Mouse (Mus musculus): ENCODE data around the gene Col2a1. TPM values are rescaled to one million over a fixed set of nuclear protein-coding genes. Genes with fewer than 3 reads are reported as not detected.

Gene Col2a1
- total and polyA plus RNA-seq, 3 experiments, result 0.06 to 0.13 TPM; not detected in 1

DNA sequence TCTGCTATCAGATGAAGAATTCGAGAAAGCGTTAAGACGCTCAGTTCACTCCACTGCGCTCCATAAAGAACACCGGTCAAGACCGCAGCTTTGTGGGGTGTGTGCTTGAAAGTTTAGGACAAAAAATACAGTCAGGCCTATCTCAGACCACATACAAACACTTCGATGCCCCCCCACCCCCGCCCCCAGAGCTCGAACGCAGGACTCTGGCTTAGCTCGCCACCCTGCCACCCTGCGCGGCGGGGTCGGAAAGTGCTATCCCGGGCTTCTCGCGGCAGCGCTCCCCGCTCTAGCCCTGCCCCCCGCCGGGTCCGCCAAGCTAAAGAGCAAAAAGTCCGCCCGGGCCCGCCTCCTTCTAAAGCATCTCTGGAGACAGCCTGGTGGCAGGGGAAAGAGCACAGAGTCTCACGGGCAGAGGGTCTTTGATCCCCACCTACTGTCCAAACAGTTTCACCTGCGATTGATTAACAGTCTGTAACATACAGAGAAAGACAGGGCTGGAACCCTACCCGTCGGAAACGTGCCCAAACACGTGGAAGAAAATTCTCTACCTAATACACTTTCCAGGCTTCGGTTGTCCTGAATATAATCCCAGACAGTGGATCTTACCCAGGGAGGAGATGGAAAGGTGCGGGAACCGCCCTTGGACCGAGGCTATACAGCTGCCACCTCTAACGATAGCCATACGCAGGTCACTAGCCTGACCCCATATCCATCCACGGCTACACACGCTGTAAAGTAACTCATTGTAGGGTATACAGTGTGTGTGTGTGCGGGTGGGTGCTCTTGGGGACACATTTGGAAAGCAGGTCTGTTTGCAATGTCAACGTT, 1.3 kb downstream of the Col2a1 start:
- no peak for DNase-seq (ENCODE audit: extremely low read depth)
- in situ Hi-C loops (cut with MboI; ENCODE audit: low pct_ligation_motif_present, low pct_unique_long_range_greater_than_20kb, low sequenced_read_pairs), result no loop called here
- Histone ChIP-seq H3K4me3 (replicated peaks in 1 of 3; ENCODE audit: low read depth in 2 of 3, low read length in 2 of 3, poor library complexity in 1 of 3) (no peak overlapping the region), H3K9me3 (replicated peaks; ENCODE audit: low read length) (peaks cover 13% of the 10 kb centered on the region), H3K9ac (ENCODE audit: insufficient read depth, low read depth) (no peak overlapping the region), H3K27me3 (replicated peaks) (peaks cover 93% of the 10 kb centered on the region), H3K36me3 (replicated peaks in 1 of 2; ENCODE audit: control insufficient read depth in 1 of 2, insufficient read depth in 1 of 2, low read length in 1 of 2) (no peaks in the 10 kb centered on the region), H3K4me1 (ENCODE audit: control insufficient read depth in 1 of 2, insufficient read depth in 2 of 2) (peaks cover 0 to 4% of the 10 kb centered on the region in 2 experiments; a peak in 1 of 4 replicates), H3K27ac (ENCODE audit: insufficient read depth, low read depth) (no peak overlapping the region), H3K79me2 (replicated peaks; ENCODE audit: control insufficient read depth, extremely low read depth, insufficient read depth, poor library complexity, severe bottlenecking) (no peaks in the 10 kb centered on the region), H3K4me2 (ENCODE audit: insufficient read depth, low read depth, poor library complexity, severe bottlenecking) (no peak overlapping the region)
- TF ChIP-seq ZC3H11A (IDR thresholded peaks at IDR 0.05; ENCODE audit: low read depth, low read length) (no peak), POLR2AphosphoS2 (IDR thresholded peaks at IDR 0.05; ENCODE audit: low read depth, low read length) (no peak), HCFC1 (IDR thresholded peaks at IDR 0.05; ENCODE audit: low read depth, low read length) (no peak)
- dilution Hi-C loops (cut with MboI; ENCODE audit: extremely low pct_ligation_motif_present, extremely low pct_unique_long_range_greater_than_20kb, low sequenced_read_pairs), result no loop called here

GRCm38 (mm10) chr15:98002113-98002990, 2.1 kb downstream of the Col2a1 start:
- H3K4me1 ChIP-seq (ENCODE audit: control insufficient read depth in 1 of 2, insufficient read depth in 2 of 2), result peaks cover 0 to 4% of the 10 kb centered on the region in 2 experiments; a peak in 1 of 4 replicates
- no peak overlapping the region for H3K27ac ChIP-seq (ENCODE audit: insufficient read depth, low read depth)
- no peak overlapping the region for H3K4me3 ChIP-seq (replicated peaks in 1 of 3; ENCODE audit: low read depth in 2 of 3, low read length in 2 of 3, poor library complexity in 1 of 3)
- H3K27me3 ChIP-seq (replicated peaks), result peaks cover 94% of the 10 kb centered on the region
- no peak overlapping the region for H3K9ac ChIP-seq (ENCODE audit: insufficient read depth, low read depth)
- H3K36me3 ChIP-seq (replicated peaks in 1 of 2; ENCODE audit: control insufficient read depth in 1 of 2, insufficient read depth in 1 of 2, low read length in 1 of 2), result no peaks in the 10 kb centered on the region
- H3K4me2 ChIP-seq (ENCODE audit: insufficient read depth, low read depth, poor library complexity, severe bottlenecking), result no peak overlapping the region
- DNase-seq (ENCODE audit: extremely low read depth), result no peak
- H3K79me2 ChIP-seq (replicated peaks; ENCODE audit: control insufficient read depth, extremely low read depth, insufficient read depth, poor library complexity, severe bottlenecking), result no peaks in the 10 kb centered on the region
- H3K9me3 ChIP-seq (replicated peaks; ENCODE audit: low read length), result peaks cover 13% of the 10 kb centered on the region
- TF ChIP-seq CHD2 (IDR thresholded peaks at IDR 0.05; ENCODE audit: low read length) (no peak), RAD21 (IDR thresholded peaks at IDR 0.05; ENCODE audit: low read depth, low read length) (no peak), ELF1 (IDR thresholded peaks at IDR 0.05; ENCODE audit: low read depth, low read length) (no peak), MYC (IDR thresholded peaks at IDR 0.05; ENCODE audit: low read depth, low read length) (no peak), ETS1 (conservative IDR thresholded peaks at IDR 0.05; ENCODE audit: low read depth, low read length) (no peak), JUN (IDR thresholded peaks at IDR 0.05; ENCODE audit: insufficient read depth, low read depth, low read length) (no peak), IRF4 (IDR thresholded peaks at IDR 0.05; ENCODE audit: low read depth, low read length) (no peak), JUND (conservative IDR thresholded peaks at IDR 0.05; ENCODE audit: low read depth, low read length) (no peak), SMC3 (IDR thresholded peaks at IDR 0.05; ENCODE audit: low read depth, low read length) (no peak), RCOR1 (conservative IDR thresholded peaks at IDR 0.05; ENCODE audit: low read depth, low read length) (no peak), CTCF (conservative IDR thresholded peaks at IDR 0.05 in 1 of 2, IDR thresholded peaks at IDR 0.05 in 1 of 2; ENCODE audit: low read depth in 2 of 2, low read length in 2 of 2) (no peak), MAZ (IDR thresholded peaks at IDR 0.05; ENCODE audit: low read depth, low read length) (no peak), NRF1 (IDR thresholded peaks at IDR 0.05; ENCODE audit: low read depth, low read length) (no peak), USF1 (IDR thresholded peaks at IDR 0.05; ENCODE audit: low read depth, low read length) (no peak), ZC3H11A (IDR thresholded peaks at IDR 0.05; ENCODE audit: low read depth, low read length) (no peak), KAT2A (IDR thresholded peaks at IDR 0.05; ENCODE audit: insufficient replicate concordance, low read length) (no peak)
- in situ Hi-C loops (cut with MboI; ENCODE audit: low pct_ligation_motif_present, low pct_unique_long_range_greater_than_20kb, low sequenced_read_pairs) (no loop called here), dilution Hi-C loops (cut with MboI; ENCODE audit: extremely low pct_ligation_motif_present, extremely low pct_unique_long_range_greater_than_20kb, low sequenced_read_pairs) (no loop called here)
